Mouse (Mus musculus) hindbrain, embryonic 14.5 days (tissue): ENCODE data around the gene Map4. TPM values are rescaled to one million over a fixed set of nuclear protein-coding genes. Genes with fewer than 3 reads are reported as not detected.
A peak's percentile ranks its signal among the peaks of the same experiment; 100 is the strongest.

Experiments
- ATAC-seq: fragments of 200-750 bp; cut with Nextera tagmentation; 2 replicates; pipeline ENCODE4 v1.8.0; 2017; ENCODE audit warnings: moderate number of reproducible peaks, mild to moderate bottlenecking, moderate TSS enrichment, moderate library complexity; ENCODE audit not compliant: low FRiP score
- DNase-seq: peaks from one replicate; pipeline ENCODE4 v3.0.0-alpha.2; 2015; ENCODE audit warnings: low spot score
- H3K27ac ChIP-seq: fragments of 300-500 bp; sonication (generic); 2 replicates; pipeline ENCODE4 v1.5.1; 2014; ENCODE audit warnings: mild to moderate bottlenecking, moderate library complexity
- H3K27me3 ChIP-seq: fragments of 300-500 bp; sonication (generic); 2 replicates; pipeline ENCODE4 v1.6.1; 2014; ENCODE audit warnings: mild to moderate bottlenecking, low read length, mixed read lengths; ENCODE audit not compliant: control insufficient read depth, insufficient read depth
- H3K36me3 ChIP-seq: fragments of 300-500 bp; sonication (generic); replicated peaks from 2 replicates; pipeline ENCODE4 v1.6.1; 2014; ENCODE audit not compliant: control insufficient read depth, insufficient read depth
- H3K4me1 ChIP-seq: fragments of 300-500 bp; sonication (generic); replicated peaks from 2 replicates; pipeline ENCODE4 v1.6.1; 2014; ENCODE audit warnings: antibody characterized with exemption, low read length, mixed read lengths; ENCODE audit not compliant: control insufficient read depth, insufficient read depth
- H3K4me2 ChIP-seq: fragments of 300-500 bp; sonication (generic); replicated peaks from 2 replicates; pipeline ENCODE4 v1.6.1; 2014; ENCODE audit warnings: mild to moderate bottlenecking, moderate library complexity
- H3K4me3 ChIP-seq: fragments of 300-500 bp; sonication (generic); replicated peaks from 2 replicates; pipeline ENCODE4 v1.5.1; 2014; ENCODE audit warnings: mild to moderate bottlenecking, low read length
- H3K9ac ChIP-seq: fragments of 300-500 bp; sonication (generic); 2 replicates; pipeline ENCODE4 v1.6.1; 2014
- H3K9me3 ChIP-seq: fragments of 300-500 bp; sonication (generic); 2 replicates; pipeline ENCODE4 v1.6.1; 2016; ENCODE audit warnings: low read length; ENCODE audit not compliant: control insufficient read depth
- WGBS: fragments of 180-500 bp; shearing (Covaris S2); extraction: QIAGEN DNeasy Blood & Tissue Kit; methylation state at CpG from one replicate; pipeline ENCODE4 v1.1.7; 2014; 5-methylcytosine and 5-hydroxymethylcytosine counted together
- polyA plus RNA-seq: library from polyadenylated mRNA; unstranded; fragments of >200 nt; fragmentation: Nextera tagmentation; extraction: Ambion mirVana; gene quantifications from 2 replicates; pipeline ENCODE4 v1.2.1, GENCODE M21; 2014

Gene Map4
- polyA plus RNA-seq, 1 experiment from 2014 or later: 189 TPM

DNA sequence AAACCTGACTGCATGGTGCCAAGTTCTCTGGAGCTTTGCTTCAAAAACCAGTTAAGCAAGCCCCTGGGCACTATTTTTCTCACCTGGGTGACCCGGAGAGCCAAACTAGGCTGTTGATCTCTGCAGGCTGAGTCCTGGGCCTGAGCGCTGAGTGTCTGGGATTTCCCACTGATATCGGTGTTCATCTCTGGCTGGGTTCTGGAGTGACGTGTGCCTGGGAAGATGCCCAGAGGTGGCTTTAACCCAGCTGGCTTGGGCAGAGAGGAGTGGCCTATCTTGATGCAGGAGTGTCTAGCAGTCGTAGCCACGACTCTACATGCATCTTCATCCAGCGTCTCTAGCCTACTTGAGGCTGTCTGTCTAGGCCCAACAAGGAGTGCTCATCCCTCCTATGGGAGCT, 19.5 kb upstream of the Map4 start:
- Histone ChIP-seq H3K4me2 (no peak overlapping the region), H3K36me3 (no peaks in the 10 kb centered on the region), H3K27me3 (no peaks in the 10 kb centered on the region), H3K9ac (no peak overlapping the region), H3K4me3 (no peak overlapping the region), H3K4me1 (no peaks in the 10 kb centered on the region), H3K9me3 (no peaks in the 10 kb centered on the region), H3K27ac (no peak overlapping the region)
- DNase-seq (no peak), ATAC-seq (no peak)
- 89% methylated on average over 7 of the region's 7 CpGs for WGBS

- DNase-seq: no peak
- no peak overlapping the region for H3K27ac ChIP-seq
Measured at GRCm38 (mm10) chr9:109914269-109914926, 16.9 kb upstream of the Map4 start.

GRCm38 (mm10) chr9:109917931-109918330, 13.3 kb upstream of the Map4 start:
- Histone ChIP-seq H3K4me2 (no peak overlapping the region), H3K9me3 (no peaks in the 10 kb centered on the region), H3K36me3 (no peaks in the 10 kb centered on the region), H3K4me1 (no peaks in the 10 kb centered on the region), H3K9ac (no peak overlapping the region), H3K27ac (no peak overlapping the region), H3K4me3 (no peak overlapping the region), H3K27me3 (no peaks in the 10 kb centered on the region)
- DNase-seq (no peak), ATAC-seq (no peak)
- WGBS: 84% methylated on average over 2 of the region's 2 CpGs

More at GRCm38 (mm10) chr9:109914269-109914926, 16.9 kb upstream of the Map4 start:
- Histone ChIP-seq H3K4me3 (no peak overlapping the region), H3K4me2 (no peak overlapping the region), H3K9ac (no peak overlapping the region), H3K27me3 (no peaks in the 10 kb centered on the region), H3K36me3 (no peaks in the 10 kb centered on the region), H3K4me1 (no peaks in the 10 kb centered on the region), H3K9me3 (no peaks in the 10 kb centered on the region)
- WGBS: 57% methylated on average over 4 of the region's 4 CpGs
- no peak for ATAC-seq

DNA sequence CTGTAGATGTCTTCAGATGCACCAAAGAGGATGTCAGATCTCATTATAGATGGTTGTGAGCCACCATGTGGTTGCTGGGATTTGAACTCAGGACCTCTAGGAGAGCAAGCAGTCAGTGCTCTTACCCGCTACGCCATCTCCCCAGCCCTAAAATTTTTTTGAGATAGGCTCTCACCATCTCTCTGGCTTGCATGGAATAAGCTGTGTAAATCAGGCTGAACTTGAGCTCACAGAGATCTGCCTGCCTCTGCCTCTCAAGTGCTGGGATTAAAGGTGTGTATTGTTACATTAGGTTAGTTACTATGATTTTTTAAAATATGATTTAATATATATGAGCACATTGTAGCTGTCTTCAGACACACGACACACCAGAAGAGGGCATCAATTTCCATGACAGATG, 2.1 kb upstream of the Map4 start:
- Histone ChIP-seq H3K27ac (no peak overlapping the region), H3K9me3 (no peaks in the 10 kb centered on the region), H3K4me3 (no peak overlapping the region), H3K27me3 (no peaks in the 10 kb centered on the region), H3K36me3 (no peaks in the 10 kb centered on the region), H3K4me1 (peaks cover 11% of the 10 kb centered on the region), H3K9ac (no peak overlapping the region), H3K4me2 (no peak overlapping the region)
- 98% methylated on average over 3 of the region's 3 CpGs for WGBS
- DNase-seq (no peak), ATAC-seq (no peak)

GRCm38 (mm10) chr9:109930063-109930462, 1.2 kb upstream of the Map4 start:
- Histone ChIP-seq H3K27ac (no peak overlapping the region), H3K4me2 (no peak overlapping the region), H3K9me3 (no peaks in the 10 kb centered on the region), H3K4me3 (no peak overlapping the region), H3K9ac (no peak overlapping the region), H3K4me1 (peaks cover 11% of the 10 kb centered on the region), H3K36me3 (no peaks in the 10 kb centered on the region), H3K27me3 (no peaks in the 10 kb centered on the region)
- ATAC-seq: no peak
- WGBS: 96% methylated on average over 5 of the region's 5 CpGs
- DNase-seq: no peak

- no peaks in the 10 kb centered on the region for H3K36me3 ChIP-seq
- no peak for DNase-seq
- peak overlapping the region; percentile 93 for H3K27ac ChIP-seq
- no peaks in the 10 kb centered on the region for H3K9me3 ChIP-seq
- no peak for ATAC-seq
- 72% methylated on average over 6 of the region's 6 CpGs for WGBS
- no peaks in the 10 kb centered on the region for H3K27me3 ChIP-seq
- H3K4me2 ChIP-seq: peak overlapping the region; percentile 47
- H3K4me1 ChIP-seq: peaks cover 11% of the 10 kb centered on the region
- H3K9ac ChIP-seq: peak overlapping the region; percentile 40; the same call in 1 of the 2 replicates
- peak overlapping the region; percentile 74 for H3K4me3 ChIP-seq
Measured at GRCm38 (mm10) chr9:109930752-109931151, 508 bp upstream of the Map4 start.

- no peaks in the 10 kb centered on the region for H3K9me3 ChIP-seq
- peak overlapping the region; percentile 74 for H3K4me3 ChIP-seq
- DNase-seq (peak; percentile 31), ATAC-seq (no peak)
- no peaks in the 10 kb centered on the region for H3K36me3 ChIP-seq
- peaks cover 11% of the 10 kb centered on the region for H3K4me1 ChIP-seq
- peak overlapping the region; percentile 93 for H3K27ac ChIP-seq
- peak overlapping the region; percentile 86 for H3K9ac ChIP-seq
- no peaks in the 10 kb centered on the region for H3K27me3 ChIP-seq
- 0% methylated on average over 20 of the region's 20 CpGs for WGBS
- peak overlapping the region; percentile 81 for H3K4me2 ChIP-seq
Measured at GRCm38 (mm10) chr9:109932361-109932755, 1.1 kb downstream of the Map4 start.

GRCm38 (mm10) chr9:109932756-109933375, 1.6 kb downstream of the Map4 start:
- 3% methylated on average over 12 of the region's 12 CpGs for WGBS
- Histone ChIP-seq H3K36me3 (no peaks in the 10 kb centered on the region), H3K9me3 (no peaks in the 10 kb centered on the region), H3K9ac (peak overlapping the region; percentile 86), H3K27me3 (no peaks in the 10 kb centered on the region), H3K4me1 (peaks cover 11% of the 10 kb centered on the region), H3K27ac (peak overlapping the region; percentile 93), H3K4me3 (peak overlapping the region; percentile 74), H3K4me2 (peak overlapping the region; percentile 81)
- peak; percentile 48 for DNase-seq
- no peak for ATAC-seq

DNA sequence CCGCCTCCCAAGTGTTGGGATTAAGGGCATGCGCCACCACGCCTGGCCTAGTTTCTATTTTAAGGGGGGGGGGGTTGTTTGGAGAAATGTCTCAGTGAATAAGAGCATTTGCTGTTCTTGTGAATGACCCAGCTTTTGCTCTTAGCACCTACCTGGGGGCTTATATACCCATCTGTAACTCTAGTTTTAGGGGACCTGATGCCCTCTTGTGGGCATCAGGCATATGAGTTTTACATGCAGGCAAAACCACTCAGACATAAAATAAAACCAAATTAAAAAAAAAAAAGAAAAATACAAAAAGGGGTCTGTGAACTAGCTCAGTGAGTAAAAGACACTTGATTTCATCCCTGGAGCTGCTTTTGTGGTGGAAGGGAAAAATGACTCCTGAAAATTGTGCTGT, 8.1 kb downstream of the Map4 start:
- no peak overlapping the region for H3K9ac ChIP-seq
- H3K27me3 ChIP-seq: no peaks in the 10 kb centered on the region
- H3K9me3 ChIP-seq: no peaks in the 10 kb centered on the region
- DNase-seq (no peak), ATAC-seq (no peak)
- no peaks in the 10 kb centered on the region for H3K36me3 ChIP-seq
- no peak overlapping the region for H3K4me2 ChIP-seq
- H3K27ac ChIP-seq: no peak overlapping the region
- WGBS: 99% methylated on average over 3 of the region's 3 CpGs
- H3K4me1 ChIP-seq: no peaks in the 10 kb centered on the region
- H3K4me3 ChIP-seq: no peak overlapping the region
